ENCODE assay signal across 13 mouse cellular contexts in genomic region chr1:66363285-66363684, GRCm38 (mm10).
A peak's percentile ranks its signal among the peaks of the same experiment; 100 is the strongest.
DNase-seq lines count a peak whose midpoint lies in the region; ATAC-seq and TF ChIP-seq lines count a peak whose summit lies in the region.
"Had no signal": no experiment of that assay in that cellular context is flagged by ENCODE, and none has a peak within 500 bp of the region (broad histone marks: within the 10 kb centered on the region; RNA-seq: fewer than 3 reads in every experiment).

No protein-coding gene starts in this region.

- no peak overlapping the region for H3K27ac ChIP-seq in intestine, embryonic 16.5 days (ENCODE audit: low read length)
- no peak overlapping the region for H3K27ac ChIP-seq in intestine, postnatal 0 days (ENCODE audit: low read depth, low read length)
- peak overlapping the region; percentile 16; the same call in 1 of the 2 replicates for H3K27ac ChIP-seq in stomach, embryonic 15.5 days
- H3K27ac ChIP-seq in stomach, postnatal 0 days (replicated peaks), result no peak overlapping the region
- peak overlapping the region; percentile 51; the same call in 1 of the 2 replicates for H3K27ac ChIP-seq in midbrain, embryonic 15.5 days

- H3K9ac ChIP-seq in intestine, embryonic 16.5 days (ENCODE audit: low read depth, low read length), result no peak overlapping the region
- no peak overlapping the region for H3K9ac ChIP-seq in intestine, postnatal 0 days (ENCODE audit: low read depth, low read length)
- H3K9ac ChIP-seq in stomach, embryonic 15.5 days, result no peak overlapping the region
- H3K9ac ChIP-seq in stomach, postnatal 0 days (ENCODE audit: low read length), result no peak overlapping the region
- no peak overlapping the region for H3K9ac ChIP-seq in midbrain, embryonic 15.5 days

- TF ChIP-seq CTCF in intestine, postnatal 0 days (IDR thresholded peaks at IDR 0.05; ENCODE audit: low read depth), result no peak
- no peak for TF ChIP-seq CTCF in stomach, postnatal 0 days (IDR thresholded peaks at IDR 0.05; ENCODE audit: low read depth)

- no peaks in the 10 kb centered on the region for H3K4me1 ChIP-seq in intestine, embryonic 16.5 days (ENCODE audit: control insufficient read depth, insufficient read depth, low read length)
- no peaks in the 10 kb centered on the region for H3K4me1 ChIP-seq in intestine, postnatal 0 days (replicated peaks; ENCODE audit: control insufficient read depth, insufficient read depth, low read length)
- H3K4me1 ChIP-seq in stomach, embryonic 15.5 days, result no peaks in the 10 kb centered on the region
- H3K4me1 ChIP-seq in stomach, postnatal 0 days (replicated peaks; ENCODE audit: control insufficient read depth, insufficient read depth), result no peaks in the 10 kb centered on the region
- H3K4me1 ChIP-seq in midbrain, embryonic 15.5 days, result peaks cover 16% of the 10 kb centered on the region

- 76% methylated on average over 9 of the region's 9 CpGs for WGBS in intestine, embryonic 16.5 days
- WGBS in intestine, postnatal 0 days, result 81% methylated on average over 9 of the region's 9 CpGs
- WGBS in stomach, embryonic 15.5 days, result 76% methylated on average over 9 of the region's 9 CpGs
- WGBS in stomach, postnatal 0 days, result 74% methylated on average over 9 of the region's 9 CpGs
- 32% methylated on average over 9 of the region's 9 CpGs for WGBS in midbrain, embryonic 15.5 days

- no peak overlapping the region for H3K4me2 ChIP-seq in intestine, embryonic 16.5 days (ENCODE audit: low read depth, low read length)
- H3K4me2 ChIP-seq in intestine, postnatal 0 days (replicated peaks; ENCODE audit: low read depth), result no peak overlapping the region
- no peak overlapping the region for H3K4me2 ChIP-seq in stomach, embryonic 15.5 days
- H3K4me2 ChIP-seq in stomach, postnatal 0 days (replicated peaks; ENCODE audit: low read depth), result no peak overlapping the region
- no peak overlapping the region for H3K4me2 ChIP-seq in midbrain, embryonic 15.5 days

- peak; percentile 59 for ATAC-seq in intestine, embryonic 16.5 days
- ATAC-seq in intestine, postnatal 0 days, result no peak
- ATAC-seq in stomach, embryonic 15.5 days (ENCODE audit: insufficient read depth, low FRiP score, low read depth), result peak; percentile 71; the same call in 1 of the 2 replicates
- no peak for ATAC-seq in stomach, postnatal 0 days (ENCODE audit: low FRiP score, low TSS enrichment)
- ATAC-seq in midbrain, embryonic 15.5 days (replicated peaks), result peak; percentile 70
- ATAC-seq in granulocyte monocyte progenitor cell, adult 5-6 weeks (replicated peaks; ENCODE audit: poor library complexity, severe bottlenecking), result no peak
- ATAC-seq: inflammation-experienced regulatory T-cells, adult 6 months had no signal

- no peak for TF ChIP-seq EP300 in stomach, postnatal 0 days (optimal IDR thresholded peaks at IDR 0.05)

- no peaks in the 10 kb centered on the region for H3K9me3 ChIP-seq in intestine, embryonic 16.5 days (ENCODE audit: control insufficient read depth, low read length)
- H3K9me3 ChIP-seq in intestine, postnatal 0 days (ENCODE audit: control insufficient read depth), result no peaks in the 10 kb centered on the region
- H3K9me3 ChIP-seq in stomach, embryonic 15.5 days, result no peaks in the 10 kb centered on the region
- no peaks in the 10 kb centered on the region for H3K9me3 ChIP-seq in stomach, postnatal 0 days (ENCODE audit: control insufficient read depth, low read length)
- H3K9me3 ChIP-seq in midbrain, embryonic 15.5 days, result no peaks in the 10 kb centered on the region

- DNase-seq in stomach, postnatal 0 days (ENCODE audit: low spot score), result no peak
- DNase-seq in urinary bladder, postnatal 36 days (ENCODE audit: low spot score in 2 of 2), result no peak
- DNase-seq: cerebellum, adult 11 months; cerebellum, postnatal 25 days; lung, adult 2 months; lung, postnatal 4 days; thymus, postnatal 14 days had no signal

- no peaks in the 10 kb centered on the region for H3K27me3 ChIP-seq in intestine, embryonic 16.5 days (replicated peaks; ENCODE audit: control insufficient read depth, insufficient read depth, low read length)
- H3K27me3 ChIP-seq in intestine, postnatal 0 days (replicated peaks; ENCODE audit: control insufficient read depth, insufficient read depth, low read length), result no peaks in the 10 kb centered on the region
- no peaks in the 10 kb centered on the region for H3K27me3 ChIP-seq in stomach, embryonic 15.5 days (replicated peaks)
- no peaks in the 10 kb centered on the region for H3K27me3 ChIP-seq in stomach, postnatal 0 days (ENCODE audit: control insufficient read depth, insufficient read depth, low read length)
- H3K27me3 ChIP-seq in midbrain, embryonic 15.5 days (replicated peaks), result no peaks in the 10 kb centered on the region

- H3K4me3 ChIP-seq in intestine, embryonic 16.5 days (ENCODE audit: low read length), result no peak overlapping the region
- H3K4me3 ChIP-seq in intestine, postnatal 0 days (ENCODE audit: low read depth, low read length), result no peak overlapping the region
- H3K4me3 ChIP-seq in stomach, embryonic 15.5 days (replicated peaks), result no peak overlapping the region
- H3K4me3 ChIP-seq in stomach, postnatal 0 days (ENCODE audit: low read depth, low read length), result no peak overlapping the region
- no peak overlapping the region for H3K4me3 ChIP-seq in midbrain, embryonic 15.5 days

- H3K36me3 ChIP-seq in intestine, embryonic 16.5 days (ENCODE audit: control insufficient read depth, insufficient read depth, low read length), result no peaks in the 10 kb centered on the region
- H3K36me3 ChIP-seq in intestine, postnatal 0 days (ENCODE audit: control insufficient read depth, insufficient read depth), result no peaks in the 10 kb centered on the region
- H3K36me3 ChIP-seq in stomach, embryonic 15.5 days, result no peaks in the 10 kb centered on the region
- no peaks in the 10 kb centered on the region for H3K36me3 ChIP-seq in stomach, postnatal 0 days (ENCODE audit: control insufficient read depth, insufficient read depth, low read length)
- H3K36me3 ChIP-seq in midbrain, embryonic 15.5 days (replicated peaks), result peaks cover 12% of the 10 kb centered on the region

Comparison
In these comparisons a context has a peak if more than half of its experiments do, and no peak if none do; other contexts are left out.
1. ATAC-seq: peak in intestine, embryonic 16.5 days (single experiment), stomach, embryonic 15.5 days (single experiment) and midbrain, embryonic 15.5 days (single experiment); none in intestine, postnatal 0 days (single experiment), stomach, postnatal 0 days (single experiment) and granulocyte monocyte progenitor cell, adult 5-6 weeks (single experiment).
2. H3K27ac ChIP-seq: peak in stomach, embryonic 15.5 days (single experiment) and midbrain, embryonic 15.5 days (single experiment); none in intestine, embryonic 16.5 days (single experiment), intestine, postnatal 0 days (single experiment) and stomach, postnatal 0 days (single experiment).